Mouse (Mus musculus): ENCODE data around the gene Gm16223. TPM values are rescaled to one million over a fixed set of nuclear protein-coding genes. Genes with fewer than 3 reads are reported as not detected.

Gm16223 gene
- polyA plus RNA-seq, 1 experiment from 2014 or later = not detected

DNA sequence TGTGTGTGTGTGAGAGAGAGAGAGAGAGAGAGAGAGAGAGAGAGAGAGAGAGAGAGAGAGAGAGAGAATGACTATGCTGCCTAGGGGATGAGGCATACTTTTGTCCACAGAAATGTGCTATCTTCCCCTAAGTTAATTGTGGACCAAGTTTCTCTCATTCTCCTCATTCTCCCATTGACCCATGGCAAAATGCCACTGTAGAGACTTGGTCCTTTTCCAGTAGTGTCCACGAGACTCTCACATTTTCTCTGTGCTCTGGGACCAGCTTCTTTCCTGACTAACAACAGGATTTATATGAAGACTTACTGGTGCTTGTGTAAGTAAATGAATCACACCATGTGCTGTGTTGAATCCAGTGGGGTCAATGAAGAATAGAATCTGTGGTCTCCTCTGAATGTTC, 98.6 kb downstream of the Gm16223 start:
- H3K4me3 ChIP-seq = no peak overlapping the region
- peaks cover 6% of the 10 kb centered on the region; the same call in 1 of the 2 replicates for H3K4me1 ChIP-seq (replicated peaks)
- no peak overlapping the region for H3K27ac ChIP-seq
- no peak for DNase-seq (ENCODE audit: low spot score)
- no peaks in the 10 kb centered on the region for H3K36me3 ChIP-seq
- 88% methylated on average over 1 of the region's 1 CpGs for WGBS
- no peaks in the 10 kb centered on the region for H3K9me3 ChIP-seq
- H3K27me3 ChIP-seq (ENCODE audit: insufficient read depth, poor library complexity, severe bottlenecking) = no peaks in the 10 kb centered on the region

DNA sequence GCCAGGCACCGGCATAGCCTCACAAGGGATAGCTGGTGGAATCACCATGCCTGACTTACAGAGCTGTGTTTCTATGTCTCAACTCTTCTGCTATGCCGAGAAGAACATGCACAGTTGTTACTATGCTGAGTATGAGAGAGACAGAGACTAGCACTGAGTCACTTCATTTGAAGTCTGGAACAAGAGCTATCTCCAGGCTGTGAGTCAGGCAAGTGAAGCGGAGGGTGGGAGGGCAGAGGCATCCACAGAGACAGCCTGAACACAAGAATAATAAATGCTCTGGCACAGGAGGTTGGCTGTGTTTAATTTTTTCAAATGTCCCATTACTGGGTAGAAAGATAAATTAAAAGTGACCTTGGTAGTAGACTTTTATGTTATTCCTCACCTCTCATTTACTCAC, 100.3 kb downstream of the Gm16223 start:
- no peak for DNase-seq (ENCODE audit: low spot score)
- WGBS = 94% methylated on average over 3 of the region's 3 CpGs
- H3K9me3 ChIP-seq = no peaks in the 10 kb centered on the region
- H3K36me3 ChIP-seq = no peaks in the 10 kb centered on the region
- no peak overlapping the region for H3K27ac ChIP-seq
- no peaks in the 10 kb centered on the region for H3K27me3 ChIP-seq (ENCODE audit: insufficient read depth, poor library complexity, severe bottlenecking)
- peaks cover 6% of the 10 kb centered on the region; the same call in 1 of the 2 replicates for H3K4me1 ChIP-seq (replicated peaks)
- H3K4me3 ChIP-seq = no peak overlapping the region

DNA sequence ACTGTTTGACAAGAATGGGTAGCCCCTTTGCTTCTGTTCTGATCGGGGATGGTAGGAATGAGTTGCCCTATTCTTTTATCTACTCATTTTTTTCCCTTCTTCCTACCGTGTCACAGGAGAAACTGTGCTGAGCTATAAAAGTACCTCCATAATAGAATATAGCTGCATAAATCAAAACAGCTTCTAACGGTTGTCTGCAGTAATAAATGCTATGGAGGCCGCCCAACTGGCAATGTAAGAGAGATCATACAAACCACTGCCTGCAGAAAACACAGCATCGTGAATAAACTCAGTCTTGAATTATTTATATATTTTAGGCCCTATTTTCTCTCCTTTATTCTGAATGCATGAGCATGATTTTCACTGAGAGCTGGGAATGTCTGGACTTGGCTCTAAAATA, 101.0 kb downstream of the Gm16223 start:
- Histone ChIP-seq H3K4me3 (no peak overlapping the region), H3K27me3 (ENCODE audit: insufficient read depth, poor library complexity, severe bottlenecking) (no peaks in the 10 kb centered on the region), H3K4me1 (replicated peaks) (peaks cover 6% of the 10 kb centered on the region; the same call in 1 of the 2 replicates), H3K27ac (no peak overlapping the region), H3K36me3 (no peaks in the 10 kb centered on the region), H3K9me3 (no peaks in the 10 kb centered on the region)
- no peak for DNase-seq (ENCODE audit: low spot score)
- WGBS = 89% methylated on average over 5 of the region's 5 CpGs

DNA sequence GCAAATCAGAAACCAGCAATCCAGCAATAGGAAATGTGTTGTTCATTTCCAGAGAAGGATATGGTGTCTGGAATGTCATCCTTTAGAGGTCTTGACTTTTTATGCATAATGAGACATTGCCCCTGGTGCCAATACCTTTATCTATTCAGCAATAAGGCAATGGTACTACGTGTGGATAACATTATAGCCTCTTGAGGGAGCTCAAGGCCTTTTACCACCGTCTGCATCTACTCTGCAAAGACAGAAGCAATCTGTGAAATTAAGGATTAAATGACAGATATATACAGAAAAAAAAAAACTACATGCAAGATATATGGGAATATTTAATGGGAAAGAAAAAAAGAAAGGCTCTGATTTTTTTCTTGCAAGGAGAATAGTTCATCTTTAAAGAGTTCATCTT, 106.3 kb downstream of the Gm16223 start:
- no peaks in the 10 kb centered on the region for H3K4me1 ChIP-seq (replicated peaks)
- no peaks in the 10 kb centered on the region for H3K9me3 ChIP-seq
- DNase-seq (ENCODE audit: low spot score) = no peak
- no peak overlapping the region for H3K27ac ChIP-seq
- H3K36me3 ChIP-seq = no peaks in the 10 kb centered on the region
- H3K27me3 ChIP-seq (ENCODE audit: insufficient read depth, poor library complexity, severe bottlenecking) = no peaks in the 10 kb centered on the region
- WGBS = 73% methylated on average over 2 of the region's 2 CpGs
- H3K4me3 ChIP-seq = no peak overlapping the region

DNA sequence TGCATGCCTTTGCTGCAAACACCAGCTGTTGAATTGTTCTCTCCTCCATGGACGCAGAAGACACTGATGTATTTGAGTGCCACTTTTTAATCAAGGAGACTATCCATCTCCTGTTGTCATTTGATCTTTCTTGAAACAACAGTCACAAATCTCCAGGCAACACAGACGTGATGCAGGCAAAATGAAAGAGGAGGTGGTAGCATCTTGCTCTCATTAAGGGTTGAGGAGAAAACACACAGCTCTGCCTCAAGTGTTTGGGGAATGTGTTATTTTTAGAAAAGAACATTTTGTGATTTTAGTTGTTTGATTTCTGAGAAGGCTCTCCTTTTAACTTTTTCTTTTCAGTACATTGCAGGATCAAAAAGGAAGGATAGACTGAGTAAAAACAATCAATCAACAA, 107.7 kb downstream of the Gm16223 start:
- H3K4me3 ChIP-seq = no peak overlapping the region
- no peaks in the 10 kb centered on the region for H3K4me1 ChIP-seq (replicated peaks)
- H3K36me3 ChIP-seq = no peaks in the 10 kb centered on the region
- no peak for DNase-seq (ENCODE audit: low spot score)
- H3K27me3 ChIP-seq (ENCODE audit: insufficient read depth, poor library complexity, severe bottlenecking) = no peaks in the 10 kb centered on the region
- no peaks in the 10 kb centered on the region for H3K9me3 ChIP-seq
- WGBS = 62% methylated on average over 2 of the region's 2 CpGs
- H3K27ac ChIP-seq = no peak overlapping the region

DNA sequence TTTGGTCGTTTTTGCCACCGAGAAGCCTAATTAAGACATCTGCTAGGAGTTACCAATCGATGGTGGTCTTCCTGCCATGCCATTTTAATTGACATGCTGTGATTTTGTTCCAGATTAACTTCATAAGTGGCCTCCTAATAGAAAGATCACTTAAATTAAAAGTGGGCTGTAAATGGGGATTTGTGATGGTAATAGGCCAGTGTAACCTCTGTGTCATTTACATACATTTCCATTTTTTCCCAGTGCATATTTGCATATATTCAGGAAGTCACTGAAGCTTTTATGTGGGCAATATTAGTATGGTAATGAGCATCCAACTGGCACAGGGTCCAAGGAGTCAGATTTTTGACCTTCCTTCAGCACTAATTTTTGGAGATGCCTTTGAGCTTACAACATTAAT, 130.7 kb downstream of the Gm16223 start:
- no peak for DNase-seq (ENCODE audit: low spot score)
- Histone ChIP-seq H3K4me1 (replicated peaks) (no peaks in the 10 kb centered on the region), H3K27ac (no peak overlapping the region), H3K9me3 (no peaks in the 10 kb centered on the region), H3K36me3 (no peaks in the 10 kb centered on the region), H3K27me3 (ENCODE audit: insufficient read depth, poor library complexity, severe bottlenecking) (no peaks in the 10 kb centered on the region), H3K4me3 (no peak overlapping the region)
- 64% methylated on average over 3 of the region's 3 CpGs for WGBS

DNA sequence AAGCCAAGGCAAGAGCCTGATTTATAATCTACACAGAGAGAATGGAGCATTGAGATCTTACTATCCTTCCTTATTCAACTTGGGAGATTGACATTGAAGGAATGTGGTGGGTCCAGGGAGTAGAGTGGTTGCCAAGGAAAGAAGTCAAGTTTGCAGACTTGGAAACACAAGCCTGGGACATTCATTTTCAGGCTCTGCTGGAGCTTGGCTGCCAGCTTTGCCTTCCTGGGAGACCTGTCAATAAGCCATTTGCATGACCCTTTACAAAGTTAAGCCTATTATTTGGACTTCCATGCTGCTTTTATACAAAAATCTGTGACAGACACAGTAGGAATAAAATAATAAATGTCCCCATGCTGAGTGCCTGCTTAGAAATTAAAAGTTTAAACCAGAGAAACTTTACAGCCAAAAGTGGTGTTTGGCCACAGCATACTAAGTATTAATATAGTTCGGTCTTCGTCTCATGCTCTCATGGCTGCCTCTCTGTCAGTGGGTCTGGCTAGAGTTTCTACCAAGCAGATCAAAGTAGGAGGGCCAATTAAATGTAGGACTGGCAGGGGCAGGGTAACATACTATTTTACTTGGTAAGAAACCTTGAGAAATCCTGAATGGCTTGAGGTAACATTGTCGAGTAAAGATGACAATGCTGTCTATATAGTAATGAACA, 139.8 kb downstream of the Gm16223 start:
- Histone ChIP-seq H3K27ac (no peak overlapping the region), H3K36me3 (no peaks in the 10 kb centered on the region), H3K27me3 (ENCODE audit: insufficient read depth, poor library complexity, severe bottlenecking) (no peaks in the 10 kb centered on the region), H3K4me1 (replicated peaks) (no peaks in the 10 kb centered on the region), H3K9me3 (no peaks in the 10 kb centered on the region), H3K4me3 (no peak overlapping the region)
- 78% methylated on average over 3 of the region's 3 CpGs for WGBS
- no peak for DNase-seq (ENCODE audit: low spot score)

DNA sequence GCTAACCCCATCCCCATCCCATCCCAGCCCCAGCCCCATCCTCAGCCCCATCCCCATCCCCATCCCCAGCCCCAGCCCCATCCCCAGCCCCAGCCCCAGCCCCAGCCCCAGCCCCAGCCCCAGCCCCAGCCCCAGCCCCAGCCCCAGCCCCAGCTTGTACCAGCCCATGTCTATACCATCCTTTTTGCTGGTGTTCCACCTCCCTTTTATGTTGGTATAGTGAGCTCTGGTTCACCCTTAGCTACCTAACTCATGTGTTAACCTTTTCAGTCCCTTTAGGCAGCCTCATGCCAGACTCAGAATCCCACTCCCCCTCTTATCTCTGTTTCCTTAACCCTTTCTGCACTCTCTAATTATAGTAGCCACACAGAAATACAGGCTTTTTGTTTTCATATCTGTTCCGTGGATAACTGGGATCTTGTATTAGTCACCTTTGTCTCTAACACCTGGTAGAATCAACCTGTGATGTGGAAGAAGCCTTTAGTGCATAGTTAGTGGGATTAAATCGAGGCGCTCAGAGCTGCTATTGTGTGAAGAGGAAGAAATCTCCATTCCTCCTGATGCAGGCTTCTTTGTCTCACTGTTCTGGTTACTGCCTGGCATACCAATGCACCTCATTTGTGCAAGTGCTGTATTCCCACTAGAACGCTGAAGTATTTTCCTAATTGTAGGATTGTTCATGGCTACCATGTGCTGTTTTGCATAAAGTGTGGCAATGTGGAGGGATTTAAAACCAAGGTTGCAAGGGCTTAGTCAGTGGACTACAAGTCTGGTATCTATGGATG, 144.0 kb downstream of the Gm16223 start:
- H3K4me3 ChIP-seq = no peak overlapping the region
- no peaks in the 10 kb centered on the region for H3K9me3 ChIP-seq
- no peak for DNase-seq (ENCODE audit: low spot score)
- H3K27me3 ChIP-seq (ENCODE audit: insufficient read depth, poor library complexity, severe bottlenecking) = no peaks in the 10 kb centered on the region
- no peaks in the 10 kb centered on the region for H3K4me1 ChIP-seq (replicated peaks)
- no peaks in the 10 kb centered on the region for H3K36me3 ChIP-seq
- 68% methylated on average over 4 of the region's 4 CpGs for WGBS
- H3K27ac ChIP-seq = no peak overlapping the region

DNA sequence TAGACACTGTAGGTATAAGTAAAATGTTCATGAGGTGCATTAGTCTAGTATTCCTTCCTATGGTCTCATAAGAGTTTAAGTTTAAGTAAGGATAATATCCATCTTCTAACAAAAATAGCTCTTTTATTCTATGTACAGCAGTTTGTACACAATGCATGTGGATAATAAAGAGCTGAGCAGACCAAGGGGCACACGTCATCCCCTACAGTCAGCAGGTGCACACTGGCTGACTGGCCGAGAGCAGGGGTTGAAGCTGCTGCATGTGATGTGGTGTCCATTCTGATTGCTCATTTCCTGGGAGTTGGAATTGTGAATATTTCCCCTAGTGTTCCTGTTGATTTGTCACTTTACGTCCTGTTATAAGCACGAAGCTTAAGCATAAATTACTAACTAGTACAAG, 144.6 kb downstream of the Gm16223 start:
- no peaks in the 10 kb centered on the region for H3K27me3 ChIP-seq (ENCODE audit: insufficient read depth, poor library complexity, severe bottlenecking)
- H3K4me1 ChIP-seq (replicated peaks) = no peaks in the 10 kb centered on the region
- no peaks in the 10 kb centered on the region for H3K9me3 ChIP-seq
- no peak for DNase-seq (ENCODE audit: low spot score)
- 94% methylated on average over 4 of the region's 4 CpGs for WGBS
- no peak overlapping the region for H3K4me3 ChIP-seq
- H3K27ac ChIP-seq = no peak overlapping the region
- no peaks in the 10 kb centered on the region for H3K36me3 ChIP-seq

DNA sequence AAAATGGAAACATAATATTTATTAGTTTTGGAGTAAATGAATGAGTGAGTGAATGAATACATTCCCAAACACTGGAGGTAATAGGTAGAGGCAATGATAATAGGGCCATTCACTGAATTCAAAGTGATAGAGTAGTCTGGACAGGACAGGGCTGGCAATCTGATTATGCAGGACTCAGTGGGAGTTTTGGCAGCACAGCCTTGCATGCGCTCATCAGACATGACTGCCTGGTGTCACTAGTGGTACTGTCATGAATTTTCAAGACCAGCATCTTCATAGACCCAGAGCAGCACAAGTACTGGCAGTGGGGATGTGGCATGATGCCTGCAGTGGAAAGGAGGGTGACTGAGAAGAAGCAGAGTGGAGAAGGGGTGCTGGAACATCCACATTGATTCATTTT, 157.1 kb downstream of the Gm16223 start:
- H3K27ac ChIP-seq = no peak overlapping the region
- no peak for DNase-seq (ENCODE audit: low spot score)

DNA sequence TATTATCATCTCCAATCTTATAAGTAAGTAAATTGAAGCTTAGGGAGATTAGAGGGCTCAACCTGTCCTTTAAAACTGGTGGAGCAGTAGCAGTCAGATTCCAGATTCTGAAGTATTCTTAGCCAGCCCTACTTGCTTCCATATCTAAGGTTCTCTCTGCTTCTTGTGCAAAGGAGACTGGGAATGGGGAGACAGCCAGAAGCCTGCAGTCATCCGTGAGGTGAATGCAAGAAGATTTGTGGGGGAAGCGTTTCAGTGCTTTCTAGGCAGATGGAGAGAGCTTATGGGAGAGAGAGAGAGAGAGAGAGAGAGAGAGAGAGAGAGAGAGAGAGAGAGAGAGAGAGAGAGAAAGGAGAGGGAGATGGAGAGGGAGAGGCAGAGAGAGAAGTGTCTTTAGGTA, 160.9 kb downstream of the Gm16223 start:
- Histone ChIP-seq H3K27me3 (ENCODE audit: insufficient read depth, poor library complexity, severe bottlenecking) (no peaks in the 10 kb centered on the region), H3K4me1 (replicated peaks) (no peaks in the 10 kb centered on the region), H3K27ac (no peak overlapping the region), H3K9me3 (no peaks in the 10 kb centered on the region), H3K4me3 (no peak overlapping the region), H3K36me3 (no peaks in the 10 kb centered on the region)
- DNase-seq (ENCODE audit: low spot score) = no peak
- 66% methylated on average over 2 of the region's 2 CpGs for WGBS

More for the DNA sequence above, 157.1 kb downstream of the Gm16223 start:
- H3K9me3 ChIP-seq = no peaks in the 10 kb centered on the region
- 80% methylated on average over 1 of the region's 1 CpGs for WGBS
- H3K36me3 ChIP-seq = no peaks in the 10 kb centered on the region
- no peaks in the 10 kb centered on the region for H3K27me3 ChIP-seq (ENCODE audit: insufficient read depth, poor library complexity, severe bottlenecking)
- H3K4me1 ChIP-seq (replicated peaks) = no peaks in the 10 kb centered on the region
- H3K4me3 ChIP-seq = no peak overlapping the region

DNA sequence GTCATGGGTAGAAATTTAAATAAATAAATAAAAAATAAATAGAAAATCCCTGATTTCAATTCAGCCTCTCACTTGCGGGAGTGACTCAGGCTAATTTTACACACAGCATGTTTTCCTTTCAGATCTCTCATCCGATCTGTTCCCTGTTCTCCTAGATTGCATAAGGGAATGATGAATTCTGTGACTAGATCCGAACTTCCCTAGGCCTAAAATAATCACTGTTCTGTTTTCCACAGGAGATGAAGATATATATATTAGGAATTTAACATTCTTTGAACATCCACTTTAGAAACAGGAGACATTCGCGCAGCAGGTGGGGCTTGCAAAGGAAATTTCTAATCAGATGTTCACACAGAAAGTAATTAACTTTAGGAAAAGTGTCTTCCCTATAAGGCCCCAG, 171.5 kb downstream of the Gm16223 start:
- no peaks in the 10 kb centered on the region for H3K9me3 ChIP-seq

DNA sequence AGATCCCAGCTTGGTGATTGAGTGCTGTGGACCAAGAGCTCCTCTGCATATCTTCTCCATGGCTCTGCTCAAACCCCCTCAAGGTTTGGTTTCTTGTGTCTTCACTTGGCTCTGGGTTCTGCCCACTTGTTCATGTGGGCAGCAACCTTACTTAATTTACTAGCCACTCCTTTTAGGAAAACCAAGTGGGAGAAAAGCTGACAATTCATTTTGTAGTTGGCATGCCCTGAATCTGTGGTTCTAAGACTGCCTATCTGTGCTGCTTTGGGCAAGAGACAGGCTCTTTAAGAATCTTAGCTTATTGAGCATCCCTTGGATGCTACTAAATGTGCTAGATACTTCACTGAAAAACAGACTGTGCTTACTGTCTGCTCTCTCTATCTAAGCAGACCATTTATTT, 172.0 kb downstream of the Gm16223 start:
- no peaks in the 10 kb centered on the region for H3K27me3 ChIP-seq (ENCODE audit: insufficient read depth, poor library complexity, severe bottlenecking)
- H3K4me1 ChIP-seq (replicated peaks) = 0 out of 2 replicates have a peak, but pooled peaks cover 3% of the 10 kb centered on the region
- H3K27ac ChIP-seq = no peak overlapping the region
- H3K4me3 ChIP-seq = no peak overlapping the region
- no peaks in the 10 kb centered on the region for H3K36me3 ChIP-seq
- DNase-seq (ENCODE audit: low spot score) = no peak
- H3K9me3 ChIP-seq = no peaks in the 10 kb centered on the region

More for the DNA sequence above, 171.5 kb downstream of the Gm16223 start:
- no peaks in the 10 kb centered on the region for H3K36me3 ChIP-seq
- H3K27ac ChIP-seq = no peak overlapping the region
- no peak for DNase-seq (ENCODE audit: low spot score)
- no peak overlapping the region for H3K4me3 ChIP-seq
- 0 out of 2 replicates have a peak, but pooled peaks cover 3% of the 10 kb centered on the region for H3K4me1 ChIP-seq (replicated peaks)
- WGBS = 71% methylated on average over 5 of the region's 5 CpGs
- H3K27me3 ChIP-seq (ENCODE audit: insufficient read depth, poor library complexity, severe bottlenecking) = no peaks in the 10 kb centered on the region

Measured in hindbrain, embryonic 10.5 days (tissue).